Mouse (Mus musculus) ES-Bruce4 (cell line): ENCODE measurements around the gene Atxn7l3b. TPM values are rescaled to one million over a fixed set of nuclear protein-coding genes. Genes with fewer than 3 reads are reported as not detected.

Source experiments
- H3K27ac ChIP-seq: 2 replicates; pipeline ENCODE4 v1.5.1; 2012; ENCODE audit warnings: low read length, inconsistent platforms; ENCODE audit not compliant: insufficient read depth
- H3K27me3 ChIP-seq: 2 replicates; pipeline ENCODE4 v1.6.1; 2012; ENCODE audit warnings: mild to moderate bottlenecking, low read length, inconsistent platforms; ENCODE audit not compliant: control insufficient read depth, poor library complexity, insufficient read depth, severe bottlenecking
- H3K36me3 ChIP-seq: 2 replicates; pipeline ENCODE4 v1.6.1; 2012; ENCODE audit warnings: inconsistent platforms, mild to moderate bottlenecking, low read length, moderate library complexity; ENCODE audit not compliant: control insufficient read depth, poor library complexity, insufficient read depth, severe bottlenecking
- H3K4me1 ChIP-seq: one replicate; pipeline ENCODE4 v1.8.1; 2011; ENCODE audit warnings: low read length; ENCODE audit not compliant: control insufficient read depth, insufficient read depth
- H3K4me3 ChIP-seq: 2 replicates; pipeline ENCODE4 v1.5.1; 2011; ENCODE audit warnings: low read depth, mild to moderate bottlenecking, low read length
- H3K9ac ChIP-seq: 2 replicates; pipeline ENCODE4 v1.6.1; 2012; ENCODE audit warnings: low read depth, mild to moderate bottlenecking, inconsistent platforms; ENCODE audit not compliant: poor library complexity, severe bottlenecking
- H3K9me3 ChIP-seq: replicated peaks from 2 replicates; pipeline ENCODE4 v1.6.1; 2012; ENCODE audit warnings: mild to moderate bottlenecking, low read length, inconsistent platforms; ENCODE audit not compliant: control insufficient read depth, poor library complexity, insufficient read depth, severe bottlenecking
- CTCF ChIP-seq: IDR thresholded peaks from one replicate; pipeline ENCODE4 v1.8.1; 2011; ENCODE audit warnings: low read depth, low read length
- EP300 ChIP-seq: IDR thresholded peaks from 2 replicates; pipeline ENCODE4 v1.6.1; 2011; ENCODE audit warnings: low read depth, low read length; ENCODE audit not compliant: insufficient read depth
- POLR2A ChIP-seq: IDR thresholded peaks from one replicate; pipeline ENCODE4 v1.8.1; 2011; ENCODE audit warnings: low read length; ENCODE audit not compliant: insufficient read depth
- polyA plus RNA-seq: library from polyadenylated mRNA; stranded (reverse); fragments of >200 nt; gene quantifications from 2 replicates; pipeline ENCODE4 v1.2.4, GENCODE M21; 2011; ENCODE audit warnings: low read depth; ENCODE audit not compliant: missing spikeins, insufficient read depth, insufficient read length

The Atxn7l3b gene
- polyA plus RNA-seq, 1 experiment = 56.5 TPM

DNA sequence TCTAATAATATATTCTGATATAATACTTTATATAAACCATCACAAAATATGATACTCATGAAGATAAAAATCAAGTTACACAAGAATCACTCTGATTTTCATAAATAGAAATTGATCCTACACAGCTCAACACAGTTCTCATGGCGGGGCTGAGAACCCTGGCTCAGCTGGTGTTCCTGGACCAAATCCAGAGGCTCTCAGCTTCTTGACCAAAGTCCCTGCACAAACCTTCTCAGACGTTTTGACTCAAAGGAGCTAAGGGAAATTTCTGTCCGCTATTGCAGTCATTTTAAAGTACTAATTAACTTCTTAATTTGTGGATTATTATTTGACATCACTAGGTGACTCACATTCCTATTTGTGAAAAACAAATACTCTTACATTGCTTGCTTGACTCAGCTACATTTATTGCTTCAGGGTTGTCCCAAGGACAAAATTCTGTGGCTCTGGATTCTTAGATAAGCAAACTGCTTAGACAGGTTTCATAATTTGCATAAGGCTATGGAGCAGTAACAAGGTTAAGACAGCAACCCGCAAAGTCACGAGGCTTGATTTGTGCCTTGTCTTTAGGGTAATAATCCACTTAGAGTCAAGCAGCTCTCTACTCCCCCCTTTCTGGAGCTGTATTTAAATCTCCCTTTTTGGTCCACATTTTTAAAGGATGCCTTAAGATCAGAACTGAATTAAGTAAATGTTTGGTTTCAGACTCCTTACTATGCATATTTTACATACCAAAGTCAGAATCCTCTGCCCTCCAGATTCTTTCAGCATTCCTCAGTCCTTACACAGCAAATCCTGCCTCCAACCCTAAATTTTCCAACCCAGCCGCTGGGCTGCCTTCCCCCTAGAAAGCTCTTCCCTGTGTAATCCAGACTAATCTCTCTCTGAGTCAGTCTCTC lies 45.8 kb downstream of the Atxn7l3b start:
- TF ChIP-seq CTCF = no peak
- TF ChIP-seq EP300 = no peak
- no peak for TF ChIP-seq POLR2A
- Histone ChIP-seq H3K36me3 (no peaks in the 10 kb centered on the region), H3K9ac (no peak overlapping the region), H3K9me3 (no peaks in the 10 kb centered on the region), H3K4me3 (no peak overlapping the region), H3K27ac (no peak overlapping the region), H3K27me3 (no peaks in the 10 kb centered on the region), H3K4me1 (no peaks in the 10 kb centered on the region)

DNA sequence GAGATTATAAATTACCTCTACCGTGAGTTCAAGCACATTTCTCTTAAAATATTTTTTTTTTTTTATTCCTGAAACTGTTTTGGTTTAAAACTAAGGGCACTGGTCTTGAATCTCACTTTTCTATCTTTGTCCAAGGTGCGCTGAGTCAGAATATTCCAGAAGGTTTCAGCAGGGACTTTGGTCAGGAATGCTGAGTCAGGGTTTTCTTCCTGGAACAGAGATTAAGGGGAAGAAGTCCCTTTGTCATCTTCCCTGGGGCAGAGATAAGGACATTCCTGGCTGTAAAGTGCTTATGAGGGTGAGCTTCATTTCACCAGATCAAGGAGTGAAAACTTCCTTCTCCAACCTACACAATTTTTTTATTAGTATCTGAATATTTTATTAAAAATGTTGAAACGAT lies 46.7 kb downstream of the Atxn7l3b start:
- Histone ChIP-seq H3K27ac (no peak overlapping the region), H3K27me3 (no peaks in the 10 kb centered on the region), H3K4me1 (no peaks in the 10 kb centered on the region), H3K4me3 (no peak overlapping the region), H3K36me3 (no peaks in the 10 kb centered on the region), H3K9me3 (no peaks in the 10 kb centered on the region), H3K9ac (no peak overlapping the region)
- TF ChIP-seq POLR2A = no peak
- TF ChIP-seq EP300 = no peak
- no peak for TF ChIP-seq CTCF

DNA sequence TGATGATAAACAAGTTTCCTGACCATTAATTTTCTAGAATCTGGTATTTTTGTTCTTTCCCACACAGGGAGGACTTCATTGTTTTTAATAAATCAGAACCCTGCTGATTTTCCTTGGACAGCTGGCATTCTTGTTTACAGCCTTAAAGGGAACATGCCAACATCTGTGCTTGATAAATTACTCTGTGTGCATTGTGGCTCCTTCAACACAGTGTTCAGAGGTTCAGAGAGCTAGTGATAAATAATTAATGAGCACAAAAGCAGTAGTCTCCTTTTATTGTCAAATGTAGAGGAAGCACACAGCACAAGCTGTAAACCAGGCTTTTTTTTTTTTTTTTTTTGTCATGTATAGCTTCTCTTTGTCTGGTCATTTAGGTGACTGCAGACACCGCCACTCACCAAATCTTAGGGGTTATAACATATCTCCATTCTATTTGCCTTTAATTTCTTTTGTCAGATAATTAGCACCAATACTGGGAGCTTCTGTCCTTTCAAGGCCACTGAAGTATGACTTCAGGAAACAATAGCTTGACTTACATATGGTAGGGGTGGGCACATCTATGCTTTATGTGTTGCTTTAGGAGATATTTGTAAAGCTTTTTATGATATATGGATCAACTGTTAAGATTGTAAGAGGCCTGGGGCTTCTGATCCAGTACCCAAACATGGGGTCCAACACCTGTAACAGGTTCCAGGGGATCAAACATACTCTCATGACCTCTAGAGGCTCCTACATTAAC lies 52.0 kb downstream of the Atxn7l3b start:
- H3K27me3 ChIP-seq = no peaks in the 10 kb centered on the region
- H3K9me3 ChIP-seq = no peaks in the 10 kb centered on the region
- no peak overlapping the region for H3K27ac ChIP-seq
- no peak overlapping the region for H3K9ac ChIP-seq
- no peaks in the 10 kb centered on the region for H3K4me1 ChIP-seq
- H3K4me3 ChIP-seq = no peak overlapping the region
- no peaks in the 10 kb centered on the region for H3K36me3 ChIP-seq
- TF ChIP-seq CTCF = no peak
- TF ChIP-seq POLR2A = no peak
- no peak for TF ChIP-seq EP300
